Mouse (Mus musculus): ENCODE measurements around the gene Nhlh1. TPM values are rescaled to one million over a fixed set of nuclear protein-coding genes. Genes with fewer than 3 reads are reported as not detected.

Gene Nhlh1
- polyA plus RNA-seq, 1 experiment = 0.52 TPM

DNA sequence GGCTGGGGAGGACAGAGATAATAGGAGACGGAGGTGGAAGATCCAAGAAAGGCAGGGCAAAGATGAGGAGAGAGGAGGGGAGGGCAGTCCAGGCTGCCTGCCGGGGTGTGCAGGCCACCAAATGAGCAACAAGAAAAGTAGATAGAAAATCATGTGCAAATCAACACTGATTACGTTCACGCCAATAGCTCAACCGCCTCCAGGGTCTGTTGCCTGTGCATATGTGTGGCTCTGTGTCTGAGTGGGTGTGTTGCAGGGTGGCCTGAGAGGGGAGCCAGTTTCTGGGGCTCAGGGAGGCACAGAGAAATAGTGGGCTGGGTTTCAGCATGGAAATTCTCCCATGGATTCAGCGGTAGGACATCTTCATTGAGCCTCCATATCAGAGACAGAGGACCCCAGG lies 948 bp upstream of the Nhlh1 start:
- no peak overlapping the region for H3K27ac ChIP-seq (ENCODE audit: insufficient read depth, low read length)
- TF ChIP-seq CTCF (IDR thresholded peaks at IDR 0.05; ENCODE audit: extremely low read depth, insufficient read depth, low read length) (no peak), POLR2A (IDR thresholded peaks at IDR 0.05; ENCODE audit: extremely low read depth, insufficient read depth, low read length) (no peak)
- no peak overlapping the region for H3K4me3 ChIP-seq (ENCODE audit: insufficient read depth, low read length)
- 0 out of 2 replicates have a peak, but pooled peaks cover 3% of the 10 kb centered on the region for H3K4me1 ChIP-seq (ENCODE audit: control insufficient read depth, insufficient read depth, low read length)

DNA sequence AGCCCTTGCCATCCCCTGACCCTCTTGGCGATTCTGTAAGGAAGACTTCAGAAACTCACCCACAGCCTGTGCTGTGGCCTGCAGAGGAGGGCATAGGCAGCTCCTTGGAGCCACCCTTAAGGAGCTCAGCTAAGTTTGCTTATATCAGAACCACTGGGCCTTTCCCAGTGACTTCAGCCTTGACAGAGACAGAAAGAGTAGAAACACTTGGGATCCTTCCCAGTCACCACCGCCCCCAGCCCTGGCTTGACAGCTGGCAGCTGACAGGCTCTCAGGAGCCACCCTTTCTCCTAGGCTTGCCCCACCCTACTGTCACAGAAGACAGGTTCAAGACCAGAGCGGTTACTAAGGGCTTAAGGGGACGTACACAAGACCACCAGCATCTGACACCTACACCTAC lies 1.1 kb downstream of the Nhlh1 start:
- Histone ChIP-seq H3K4me3 (ENCODE audit: insufficient read depth, low read length) (no peak overlapping the region), H3K27ac (ENCODE audit: insufficient read depth, low read length) (no peak overlapping the region), H3K4me1 (ENCODE audit: control insufficient read depth, insufficient read depth, low read length) (0 out of 2 replicates have a peak, but pooled peaks cover 3% of the 10 kb centered on the region)
- TF ChIP-seq CTCF (IDR thresholded peaks at IDR 0.05; ENCODE audit: extremely low read depth, insufficient read depth, low read length) = no peak
- no peak for TF ChIP-seq POLR2A (IDR thresholded peaks at IDR 0.05; ENCODE audit: extremely low read depth, insufficient read depth, low read length)

DNA sequence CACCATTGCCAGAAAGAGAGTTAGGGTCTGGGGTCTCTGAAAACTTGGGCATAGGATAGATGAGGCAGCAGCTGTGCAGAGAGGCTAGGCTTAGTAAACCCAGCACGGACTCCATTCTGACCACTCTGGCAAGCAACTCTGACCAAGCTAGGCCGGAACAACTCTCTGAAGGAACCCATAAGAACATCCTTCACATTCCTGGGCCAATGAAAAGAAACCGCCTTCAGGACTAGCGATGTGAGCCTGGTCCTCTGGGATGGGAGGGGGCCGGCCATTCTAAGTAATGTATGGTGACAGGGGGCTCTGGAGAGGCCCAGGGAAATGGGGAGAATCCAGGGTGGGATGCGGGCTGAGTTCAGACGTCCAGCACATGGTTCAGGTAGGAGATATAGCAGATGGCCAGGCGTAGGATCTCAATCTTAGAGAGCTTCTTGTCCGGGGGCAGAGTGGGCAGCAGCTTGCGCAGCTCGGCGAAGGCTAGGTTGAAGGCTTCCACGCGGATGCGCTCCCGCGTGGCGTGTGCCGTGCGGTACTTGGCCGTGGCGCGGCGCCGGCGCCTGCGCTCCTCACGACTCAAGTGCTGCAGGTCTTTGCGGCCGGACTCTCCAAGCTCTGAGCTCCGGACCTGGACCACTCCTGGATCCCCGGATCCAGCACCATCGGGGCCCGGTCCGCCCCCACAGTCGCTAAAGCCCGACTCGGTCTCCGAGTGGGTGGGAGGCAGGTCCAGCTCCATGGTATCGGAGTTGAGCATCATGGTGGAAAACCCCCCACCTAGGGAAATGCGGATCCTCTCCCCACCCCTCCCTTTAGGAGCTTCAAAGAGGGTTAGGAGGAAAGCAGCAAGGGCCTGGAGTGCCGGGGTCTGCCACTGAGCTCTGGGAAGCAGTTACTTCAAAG lies 3.6 kb downstream of the Nhlh1 start:
- no peak overlapping the region for H3K27ac ChIP-seq (ENCODE audit: insufficient read depth, low read length)
- 0 out of 2 replicates have a peak overlapping the region, but pooled peaks have one; percentile 1 for H3K4me3 ChIP-seq (ENCODE audit: insufficient read depth, low read length)
- 0 out of 2 replicates have a peak, but pooled peaks cover 3% of the 10 kb centered on the region for H3K4me1 ChIP-seq (ENCODE audit: control insufficient read depth, insufficient read depth, low read length)
- TF ChIP-seq POLR2A (IDR thresholded peaks at IDR 0.05; ENCODE audit: extremely low read depth, insufficient read depth, low read length) = no peak
- TF ChIP-seq CTCF (IDR thresholded peaks at IDR 0.05; ENCODE audit: extremely low read depth, insufficient read depth, low read length) = no peak

GRCm38 (mm10) chr1:172052766-172053279 lies 4.5 kb downstream of the Nhlh1 start:
- no peak overlapping the region for H3K4me3 ChIP-seq (ENCODE audit: insufficient read depth, low read length)
- no peak for TF ChIP-seq CTCF (IDR thresholded peaks at IDR 0.05; ENCODE audit: extremely low read depth, insufficient read depth, low read length)
- no peak for TF ChIP-seq POLR2A (IDR thresholded peaks at IDR 0.05; ENCODE audit: extremely low read depth, insufficient read depth, low read length)
- H3K27ac ChIP-seq (ENCODE audit: insufficient read depth, low read length) = no peak overlapping the region
- 0 out of 2 replicates have a peak, but pooled peaks cover 2% of the 10 kb centered on the region for H3K4me1 ChIP-seq (ENCODE audit: control insufficient read depth, insufficient read depth, low read length)

DNA sequence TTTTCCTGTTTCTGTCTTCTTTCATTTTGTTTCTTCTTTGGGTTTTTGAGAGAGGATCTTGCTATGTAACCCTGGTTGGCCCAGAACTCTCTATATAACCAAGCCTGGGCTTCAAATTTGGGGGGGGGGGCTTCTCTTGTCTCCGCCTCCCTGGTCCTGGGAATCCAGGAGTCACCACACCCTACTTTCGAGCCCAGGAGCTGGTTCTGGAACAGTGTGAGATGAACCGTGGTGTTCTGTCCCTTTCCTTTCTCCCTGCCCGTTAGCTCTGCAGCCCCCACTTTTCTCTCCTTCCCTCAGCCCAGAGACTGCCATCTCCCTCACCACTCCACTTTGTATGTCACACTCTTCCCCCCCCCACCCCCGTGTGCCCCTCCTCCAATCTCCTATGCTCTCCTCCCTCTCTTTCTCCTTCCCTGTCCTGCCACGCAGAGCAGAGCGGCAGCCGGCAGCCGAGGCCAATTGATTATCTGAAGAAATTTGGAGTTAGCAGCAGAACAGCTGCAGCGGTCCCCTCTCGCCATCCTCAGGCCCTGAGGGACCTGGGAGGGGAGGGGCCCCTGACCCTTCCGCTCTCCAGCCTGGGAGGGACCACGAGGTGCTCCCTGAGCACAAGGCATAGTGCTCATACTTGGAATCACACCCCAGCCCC lies 8.1 kb downstream of the Nhlh1 start:
- H3K4me3 ChIP-seq (ENCODE audit: insufficient read depth, low read length) = no peak overlapping the region
- no peak overlapping the region for H3K27ac ChIP-seq (ENCODE audit: insufficient read depth, low read length)
- TF ChIP-seq CTCF (IDR thresholded peaks at IDR 0.05; ENCODE audit: extremely low read depth, insufficient read depth, low read length) (no peak), POLR2A (IDR thresholded peaks at IDR 0.05; ENCODE audit: extremely low read depth, insufficient read depth, low read length) (no peak)
- H3K4me1 ChIP-seq (ENCODE audit: control insufficient read depth, insufficient read depth, low read length) = no peaks in the 10 kb centered on the region

DNA sequence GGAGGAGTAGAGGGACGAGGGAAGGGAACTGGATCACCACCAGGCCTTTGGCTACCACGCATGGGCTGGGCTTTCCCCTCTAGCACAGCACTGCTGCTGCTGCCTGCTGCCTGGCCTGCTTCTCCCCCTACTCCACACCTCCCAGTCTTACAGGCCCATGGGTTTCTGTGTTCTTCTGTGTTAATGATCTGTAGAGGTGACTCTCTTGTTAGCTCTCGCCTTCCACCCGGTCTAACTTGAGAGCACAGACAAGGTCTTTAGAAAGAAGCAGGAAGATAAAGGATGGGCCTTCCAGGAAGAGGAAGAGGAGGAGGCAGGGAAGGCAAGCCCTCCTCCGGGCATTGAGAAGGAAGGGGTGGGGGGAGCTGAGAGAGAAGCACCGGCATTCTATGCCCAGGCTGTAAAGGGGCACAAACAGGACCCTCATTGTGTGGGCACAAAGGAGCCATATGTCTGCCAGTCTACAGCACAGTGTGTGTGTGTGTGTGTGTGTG lies 9.1 kb downstream of the Nhlh1 start:
- H3K4me3 ChIP-seq (ENCODE audit: insufficient read depth, low read length) = no peak overlapping the region

GRCm38 (mm10) chr1:172046938-172047337 lies 10.4 kb downstream of the Nhlh1 start:
- H3K4me3 ChIP-seq (ENCODE audit: insufficient read depth, low read length) = no peak overlapping the region
- no peak overlapping the region for H3K27ac ChIP-seq (ENCODE audit: insufficient read depth, low read length)
- TF ChIP-seq POLR2A (IDR thresholded peaks at IDR 0.05; ENCODE audit: extremely low read depth, insufficient read depth, low read length) (no peak), CTCF (IDR thresholded peaks at IDR 0.05; ENCODE audit: extremely low read depth, insufficient read depth, low read length) (peak; percentile 76)
- no peaks in the 10 kb centered on the region for H3K4me1 ChIP-seq (ENCODE audit: control insufficient read depth, insufficient read depth, low read length)

More for the DNA sequence above, 9.1 kb downstream of the Nhlh1 start:
- TF ChIP-seq POLR2A (IDR thresholded peaks at IDR 0.05; ENCODE audit: extremely low read depth, insufficient read depth, low read length) (no peak), CTCF (IDR thresholded peaks at IDR 0.05; ENCODE audit: extremely low read depth, insufficient read depth, low read length) (no peak)
- Histone ChIP-seq H3K27ac (ENCODE audit: insufficient read depth, low read length) (no peak overlapping the region), H3K4me1 (ENCODE audit: control insufficient read depth, insufficient read depth, low read length) (no peaks in the 10 kb centered on the region)

DNA sequence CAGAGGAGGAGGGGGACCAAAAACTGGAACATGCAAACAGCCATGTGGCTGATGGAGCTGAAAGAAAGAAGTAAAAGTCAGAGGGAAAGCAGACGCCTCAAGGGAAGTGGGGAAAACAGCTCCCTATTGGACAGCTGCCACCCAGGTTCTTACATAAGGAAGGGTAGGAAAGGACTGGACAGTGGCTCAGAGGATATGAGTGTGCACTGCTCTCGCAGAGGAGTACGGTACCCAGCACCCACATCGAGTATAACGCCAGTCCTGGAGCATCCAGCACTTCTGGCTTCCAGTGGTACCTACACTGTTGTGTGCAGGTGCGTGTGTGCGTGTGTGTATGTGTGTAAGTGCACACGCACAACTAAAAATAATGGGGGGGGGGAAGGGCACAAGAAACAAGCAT lies 11.0 kb downstream of the Nhlh1 start:
- Histone ChIP-seq H3K27ac (ENCODE audit: insufficient read depth, low read length) (no peak overlapping the region), H3K4me1 (ENCODE audit: control insufficient read depth, insufficient read depth, low read length) (no peaks in the 10 kb centered on the region), H3K4me3 (ENCODE audit: insufficient read depth, low read length) (no peak overlapping the region)
- TF ChIP-seq CTCF (IDR thresholded peaks at IDR 0.05; ENCODE audit: extremely low read depth, insufficient read depth, low read length) (no peak), POLR2A (IDR thresholded peaks at IDR 0.05; ENCODE audit: extremely low read depth, insufficient read depth, low read length) (no peak)

DNA sequence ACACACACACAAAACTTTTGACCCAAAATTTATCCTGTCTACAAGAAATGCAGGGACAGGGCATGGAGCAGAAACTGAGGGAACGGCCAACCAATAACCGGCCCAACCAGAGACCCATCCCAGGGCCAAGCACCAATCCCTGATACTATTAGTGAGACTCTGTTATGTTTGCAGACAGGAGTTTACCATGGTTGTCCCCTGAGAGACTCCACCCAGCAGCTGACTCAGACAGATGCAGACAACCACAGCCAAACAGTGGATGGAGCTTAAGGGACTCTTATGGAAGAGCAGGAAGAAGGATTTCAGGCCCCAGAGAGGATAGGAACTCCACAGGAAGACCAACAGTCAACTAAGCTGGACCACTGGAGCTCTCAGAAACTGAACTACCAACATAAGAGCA lies 27.5 kb downstream of the Nhlh1 start:
- Histone ChIP-seq H3K4me1 (ENCODE audit: control insufficient read depth, insufficient read depth, low read length) (peaks cover 1% of the 10 kb centered on the region; the same call in 1 of the 2 replicates), H3K27ac (ENCODE audit: insufficient read depth, low read length) (no peak overlapping the region), H3K4me3 (ENCODE audit: insufficient read depth, low read length) (no peak overlapping the region)
- TF ChIP-seq CTCF (IDR thresholded peaks at IDR 0.05; ENCODE audit: extremely low read depth, insufficient read depth, low read length) = no peak
- TF ChIP-seq POLR2A (IDR thresholded peaks at IDR 0.05; ENCODE audit: extremely low read depth, insufficient read depth, low read length) = no peak

Data from cortical plate, adult 2 months (tissue).